Mouse (Mus musculus) CD4-positive, CD25-positive, alpha-beta regulatory T cell, adult 2 months (primary cell): Measurements from ENCODE around the gene Myh10.
A peak's percentile ranks its signal among the peaks of the same experiment; 100 is the strongest.
"Not testable (repeated sequence)": the region's sequence is repeated elsewhere in the genome, so short reads cannot be mapped to it uniquely, and the experiment has no call there.

Source experiments
- DNase-seq: peaks from one replicate; pipeline ENCODE4 v3.0.0-alpha.2; 2012; ENCODE audit warnings: low read depth, low spot score

Myh10 gene

GRCm38 (mm10) chr11:68692693-68693446 lies 1.5 kb downstream of the Myh10 start:
- peak; percentile 10 for DNase-seq

GRCm38 (mm10) chr11:68693447-68694040 lies 2.2 kb downstream of the Myh10 start:
- DNase-seq: no peak

- no peak for DNase-seq
These were observed 11.0 kb downstream of the Myh10 start for GRCm38 (mm10) chr11:68702370-68702769.

GRCm38 (mm10) chr11:68703360-68703759 lies 12.0 kb downstream of the Myh10 start:
- no peak for DNase-seq

GRCm38 (mm10) chr11:68704258-68704657 lies 12.9 kb downstream of the Myh10 start:
- no peak for DNase-seq

GRCm38 (mm10) chr11:68704847-68705246 lies 13.5 kb downstream of the Myh10 start:
- no peak for DNase-seq

- DNase-seq: no peak
These were observed 15.4 kb downstream of the Myh10 start for GRCm38 (mm10) chr11:68706524-68707429.

- DNase-seq: no peak
These were observed 16.7 kb downstream of the Myh10 start for GRCm38 (mm10) chr11:68707881-68708582.

- no peak for DNase-seq
These were observed 24.8 kb downstream of the Myh10 start for GRCm38 (mm10) chr11:68716167-68716566.

- DNase-seq: no peak
These were observed 25.9 kb downstream of the Myh10 start for GRCm38 (mm10) chr11:68717171-68717840.

- no peak for DNase-seq
These were observed 27.8 kb downstream of the Myh10 start for GRCm38 (mm10) chr11:68719096-68719648.

GRCm38 (mm10) chr11:68719774-68720173 lies 28.4 kb downstream of the Myh10 start:
- no peak for DNase-seq

- peak; percentile 24 for DNase-seq
These were observed 32.8 kb downstream of the Myh10 start for GRCm38 (mm10) chr11:68724117-68724516.

- DNase-seq: no peak
These were observed 37.3 kb downstream of the Myh10 start for GRCm38 (mm10) chr11:68728693-68729092.

GRCm38 (mm10) chr11:68730792-68731191 lies 39.4 kb downstream of the Myh10 start:
- DNase-seq: no peak

- DNase-seq: no peak
These were observed 40.7 kb downstream of the Myh10 start for GRCm38 (mm10) chr11:68732066-68732465.

GRCm38 (mm10) chr11:68733401-68733800 lies 42.0 kb downstream of the Myh10 start:
- not testable (repeated sequence) for DNase-seq

- no peak for DNase-seq
These were observed 48.1 kb downstream of the Myh10 start for GRCm38 (mm10) chr11:68739509-68739908.

- DNase-seq: no peak
These were observed 51.3 kb downstream of the Myh10 start for GRCm38 (mm10) chr11:68742658-68743057.

- no peak for DNase-seq
These were observed 52.8 kb downstream of the Myh10 start for GRCm38 (mm10) chr11:68744150-68744549.
